Mouse (Mus musculus) liver, embryonic 14.5 days (tissue): ENCODE measurements around the gene Olfr1505. TPM values are rescaled to one million over a fixed set of nuclear protein-coding genes. Genes with fewer than 3 reads are reported as not detected.

Experiments used
- ATAC-seq: fragments of 200-750 bp; cut with Nextera tagmentation; 2 replicates; pipeline ENCODE4 v1.8.0; 2017; ENCODE audit warnings: moderate number of reproducible peaks, mild to moderate bottlenecking, moderate library complexity; ENCODE audit not compliant: insufficient read depth
- DNase-seq, 3 experiments: peaks; one replicate each; pipeline ENCODE4 v3.0.0-alpha.2; 2012 to 2013; ENCODE audit warnings: low read depth in 3 of 3, low spot score in 3 of 3
- H3K27ac ChIP-seq: fragments of 300-500 bp; sonication (generic); 2 replicates; pipeline ENCODE4 v1.5.1; 2014; ENCODE audit warnings: moderate library complexity, mild to moderate bottlenecking, control low read depth, inconsistent platforms
- H3K27me3 ChIP-seq: fragments of 300-500 bp; sonication (generic); 2 replicates; pipeline ENCODE4 v1.6.1; 2014; ENCODE audit warnings: mild to moderate bottlenecking, low read length, moderate library complexity; ENCODE audit not compliant: control insufficient read depth, insufficient read depth
- H3K36me3 ChIP-seq: fragments of 300-500 bp; sonication (generic); replicated peaks from 2 replicates; pipeline ENCODE4 v1.6.1; 2014; ENCODE audit warnings: low read depth; ENCODE audit not compliant: control insufficient read depth, insufficient read depth
- H3K4me1 ChIP-seq, 2 experiments: fragments of 200-500 bp in 1 of 2; fragments of 300-500 bp in 1 of 2; sonication (generic) in 1 of 2; replicated peaks; 2 replicates each; pipeline ENCODE4 v1.6.1; 2012 to 2014; ENCODE audit warnings: antibody characterized with exemption in 1 of 2, inconsistent platforms in 1 of 2, low read length in 1 of 2; ENCODE audit not compliant: control insufficient read depth in 2 of 2, insufficient read depth in 2 of 2
- H3K4me2 ChIP-seq: fragments of 300-500 bp; sonication (generic); 2 replicates; pipeline ENCODE4 v1.6.1; 2014; ENCODE audit warnings: low read depth, mild to moderate bottlenecking, control low read depth, moderate library complexity
- H3K4me3 ChIP-seq, 2 experiments: fragments of 200-500 bp in 1 of 2; fragments of 300-500 bp in 1 of 2; sonication (generic) in 1 of 2; 2 replicates each; pipeline ENCODE4 v1.5.1; 2012 to 2014; ENCODE audit warnings: low read depth in 2 of 2, low read length in 2 of 2, mild to moderate bottlenecking in 2 of 2, control low read depth in 1 of 2, inconsistent platforms in 1 of 2, moderate library complexity in 1 of 2; ENCODE audit not compliant: insufficient read depth in 1 of 2
- H3K9ac ChIP-seq: fragments of 300-500 bp; sonication (generic); replicated peaks from 2 replicates; pipeline ENCODE4 v1.6.1; 2014; ENCODE audit warnings: mild to moderate bottlenecking, control low read depth, moderate library complexity
- H3K9me3 ChIP-seq: fragments of 300-500 bp; sonication (generic); 2 replicates; pipeline ENCODE4 v1.6.1; 2016; ENCODE audit warnings: low read length, mixed read lengths; ENCODE audit not compliant: control insufficient read depth
- CTCF ChIP-seq: IDR thresholded peaks from 2 replicates; pipeline ENCODE4 v1.5.1; 2016; ENCODE audit warnings: antibody characterized with exemption, low read depth, control low read depth
- EP300 ChIP-seq: IDR thresholded peaks from 2 replicates; pipeline ENCODE4 v1.6.1; 2016; ENCODE audit warnings: antibody characterized with exemption, low read depth
- WGBS: fragments of 180-500 bp; shearing (Covaris S2); extraction: QIAGEN DNeasy Blood & Tissue Kit; methylation state at CpG from one replicate; pipeline ENCODE4 v1.1.7; 2014; ENCODE audit not compliant: insufficient replicate concordance; 5-methylcytosine and 5-hydroxymethylcytosine counted together
- polyA plus RNA-seq, 2 experiments: library from polyadenylated mRNA; depleted of rRNA in 1 of 2; stranded (reverse) in 1 of 2; unstranded in 1 of 2; fragments of >200 nt; fragmentation: Nextera tagmentation in 1 of 2; extraction: Ambion mirVana in 1 of 2; gene quantifications; 2 replicates each; pipeline versions ENCODE4 v1.2.1 to v1.2.3; 2012 to 2014

Olfr1505 gene
- polyA plus RNA-seq (2012; rRNA removed) (not detected in 2 replicates), polyA plus RNA-seq (2014; fragmentation: Nextera tagmentation; extraction: Ambion mirVana) (not detected in 2 replicates)

DNA sequence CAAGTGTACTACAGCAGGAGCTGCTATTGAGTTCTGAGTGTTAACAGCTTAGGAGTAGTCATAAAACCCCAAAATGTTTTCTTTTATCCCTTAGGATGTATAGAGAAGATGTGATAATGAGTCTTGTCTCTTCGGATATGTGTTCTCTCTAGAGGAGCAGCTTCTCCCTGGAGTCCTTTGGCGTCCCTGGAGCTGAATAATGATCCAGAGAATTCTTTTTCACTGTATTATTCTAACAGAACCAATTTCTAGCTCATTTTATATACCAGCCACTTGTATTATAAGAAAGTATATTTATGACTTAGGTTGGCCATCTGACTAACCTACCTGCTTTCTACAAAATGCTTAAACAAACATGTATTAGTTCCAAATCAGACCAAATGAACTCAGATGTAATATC lies at the start of gene Olfr1505:
TSS of gene Olfr1505 (plus strand) at position 301 of the 400 bp plus-strand sequence.
- ATAC-seq (no peak), DNase-seq (no peak)
- Histone ChIP-seq H3K4me3 (no peak within 1 kb of the TSS), H3K9me3 (no peaks in the 10 kb centered on the region), H3K27me3 (no peaks in the 10 kb centered on the region), H3K9ac (no peak within 1 kb of the TSS), H3K36me3 (no peaks in the 10 kb centered on the region), H3K4me1 (no peaks in the 10 kb centered on the region), H3K27ac (no peak within 1 kb of the TSS), H3K4me2 (no peak within 1 kb of the TSS)
- TF ChIP-seq CTCF: no peak
- 28% methylated on average over 2 of the region's 2 CpGs for WGBS

DNA sequence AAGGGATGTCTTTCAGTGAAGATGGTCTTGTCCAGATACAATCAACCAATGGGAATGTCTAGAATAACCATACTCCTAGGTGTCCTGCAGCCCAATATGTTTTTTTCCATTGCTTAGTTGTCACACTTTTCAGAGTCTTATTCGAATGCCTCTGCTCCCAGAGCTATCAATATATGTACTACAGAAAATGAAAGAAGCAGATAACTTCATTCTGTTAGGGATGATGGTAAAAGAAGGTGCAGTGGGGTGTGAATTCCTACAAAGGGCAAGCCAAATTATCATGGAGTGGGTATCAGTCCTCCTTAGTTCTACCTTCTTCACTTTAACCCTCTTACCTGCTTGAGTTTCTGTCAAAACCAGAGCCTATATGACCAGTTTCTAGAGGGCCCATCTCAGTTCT lies 15.5 kb upstream of the Olfr1505 start, which contains the start of gene Olfr1504:
TSS of gene Olfr1504 (minus strand) at position 101 of the 400 bp plus-strand sequence.
- no peaks in the 10 kb centered on the region for H3K4me1 ChIP-seq
- no peak within 1 kb of the TSS for H3K27ac ChIP-seq
- H3K9me3 ChIP-seq: no peaks in the 10 kb centered on the region
- TF ChIP-seq CTCF: no peak
- no peak for TF ChIP-seq EP300
- no peak for ATAC-seq
- H3K9ac ChIP-seq: no peak within 1 kb of the TSS
- no peak within 1 kb of the TSS for H3K4me2 ChIP-seq
- H3K36me3 ChIP-seq: no peaks in the 10 kb centered on the region
- no peaks in the 10 kb centered on the region for H3K27me3 ChIP-seq
- no peak within 1 kb of the TSS for H3K4me3 ChIP-seq
- DNase-seq: no peak
- WGBS: 22% methylated on average over 1 of the region's 1 CpGs

Other genes with a start within 250 kb of the Olfr1505 start
- not detected in 2 replicates for gene Olfr1491, start 216.3 kb upstream of the Olfr1505 start, polyA plus RNA-seq (2012; rRNA removed)
- gene Olfr1491, start 216.3 kb upstream of the Olfr1505 start, polyA plus RNA-seq (2014; fragmentation: Nextera tagmentation; extraction: Ambion mirVana): not detected in 2 replicates
- not detected in 2 replicates for gene Olfr1493-ps1, start 190.3 kb upstream of the Olfr1505 start, polyA plus RNA-seq (2012; rRNA removed)
- not detected in 2 replicates for gene Olfr1493-ps1, start 190.3 kb upstream of the Olfr1505 start, polyA plus RNA-seq (2014; fragmentation: Nextera tagmentation; extraction: Ambion mirVana)
- not detected in 2 replicates for gene Olfr1494, start 173.8 kb upstream of the Olfr1505 start, polyA plus RNA-seq (2012; rRNA removed)
- gene Olfr1494, start 173.8 kb upstream of the Olfr1505 start, polyA plus RNA-seq (2014; fragmentation: Nextera tagmentation; extraction: Ambion mirVana): not detected in 2 replicates
- gene Olfr1495, start 148.9 kb upstream of the Olfr1505 start, polyA plus RNA-seq (2012; rRNA removed): not detected in 2 replicates
- not detected in 2 replicates for gene Olfr1495, start 148.9 kb upstream of the Olfr1505 start, polyA plus RNA-seq (2014; fragmentation: Nextera tagmentation; extraction: Ambion mirVana)
- not detected in 2 replicates for gene Olfr1496, start 135.7 kb upstream of the Olfr1505 start, polyA plus RNA-seq (2012; rRNA removed)
- not detected in 2 replicates for gene Olfr1496, start 135.7 kb upstream of the Olfr1505 start, polyA plus RNA-seq (2014; fragmentation: Nextera tagmentation; extraction: Ambion mirVana)
- gene Olfr1497, start 115.3 kb upstream of the Olfr1505 start, polyA plus RNA-seq (2012; rRNA removed): not detected in 2 replicates
- gene Olfr1497, start 115.3 kb upstream of the Olfr1505 start, polyA plus RNA-seq (2014; fragmentation: Nextera tagmentation; extraction: Ambion mirVana): not detected in 2 replicates
- gene Olfr1499, start 94.1 kb upstream of the Olfr1505 start, polyA plus RNA-seq (2012; rRNA removed): not detected in 2 replicates
- not detected in 2 replicates for gene Olfr1499, start 94.1 kb upstream of the Olfr1505 start, polyA plus RNA-seq (2014; fragmentation: Nextera tagmentation; extraction: Ambion mirVana)
- not detected in 2 replicates for gene Olfr1500, start 83.0 kb upstream of the Olfr1505 start, polyA plus RNA-seq (2012; rRNA removed)
- not detected in 2 replicates for gene Olfr1500, start 83.0 kb upstream of the Olfr1505 start, polyA plus RNA-seq (2014; fragmentation: Nextera tagmentation; extraction: Ambion mirVana)
- not detected in 2 replicates for gene Olfr1501, start 62.8 kb upstream of the Olfr1505 start, polyA plus RNA-seq (2012; rRNA removed)
- not detected in 2 replicates for gene Olfr1501, start 62.8 kb upstream of the Olfr1505 start, polyA plus RNA-seq (2014; fragmentation: Nextera tagmentation; extraction: Ambion mirVana)
- not detected in 2 replicates for gene Olfr1502, start 51.7 kb upstream of the Olfr1505 start, polyA plus RNA-seq (2012; rRNA removed)
- gene Olfr1502, start 51.7 kb upstream of the Olfr1505 start, polyA plus RNA-seq (2014; fragmentation: Nextera tagmentation; extraction: Ambion mirVana): not detected in 2 replicates
- not detected in 2 replicates for gene Olfr1504, start 15.6 kb upstream of the Olfr1505 start, polyA plus RNA-seq (2012; rRNA removed)
- gene Olfr1504, start 15.6 kb upstream of the Olfr1505 start, polyA plus RNA-seq (2014; fragmentation: Nextera tagmentation; extraction: Ambion mirVana): not detected in 2 replicates